Mouse (Mus musculus): ENCODE measurements around the gene Ctdspl.

The Ctdspl gene

DNA sequence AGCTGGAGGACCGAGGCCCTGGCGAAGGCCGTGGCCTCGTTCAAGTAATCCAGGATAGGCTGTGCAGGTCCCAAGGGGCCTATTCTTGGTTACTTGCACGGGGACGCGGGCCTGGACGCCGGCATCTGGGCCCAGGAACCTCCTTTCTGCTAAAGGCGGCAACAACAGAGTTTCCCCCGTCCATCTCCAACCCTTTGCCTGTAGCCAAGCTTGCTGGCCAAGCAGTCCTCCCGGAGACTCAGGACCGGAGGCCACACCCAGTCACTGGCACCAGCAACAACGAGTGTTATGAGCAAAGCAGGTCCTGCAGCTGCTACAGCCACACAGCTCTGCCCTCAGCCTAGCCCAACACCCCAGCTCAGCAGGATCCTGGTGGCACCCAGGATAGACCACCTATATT lies 105.5 kb downstream of the Ctdspl start:
- DNase-seq, result no peak

- DNase-seq, result no peak
These were observed 106.3 kb downstream of the Ctdspl start for GRCm38 (mm10) chr9:119032538-119032937.

DNA sequence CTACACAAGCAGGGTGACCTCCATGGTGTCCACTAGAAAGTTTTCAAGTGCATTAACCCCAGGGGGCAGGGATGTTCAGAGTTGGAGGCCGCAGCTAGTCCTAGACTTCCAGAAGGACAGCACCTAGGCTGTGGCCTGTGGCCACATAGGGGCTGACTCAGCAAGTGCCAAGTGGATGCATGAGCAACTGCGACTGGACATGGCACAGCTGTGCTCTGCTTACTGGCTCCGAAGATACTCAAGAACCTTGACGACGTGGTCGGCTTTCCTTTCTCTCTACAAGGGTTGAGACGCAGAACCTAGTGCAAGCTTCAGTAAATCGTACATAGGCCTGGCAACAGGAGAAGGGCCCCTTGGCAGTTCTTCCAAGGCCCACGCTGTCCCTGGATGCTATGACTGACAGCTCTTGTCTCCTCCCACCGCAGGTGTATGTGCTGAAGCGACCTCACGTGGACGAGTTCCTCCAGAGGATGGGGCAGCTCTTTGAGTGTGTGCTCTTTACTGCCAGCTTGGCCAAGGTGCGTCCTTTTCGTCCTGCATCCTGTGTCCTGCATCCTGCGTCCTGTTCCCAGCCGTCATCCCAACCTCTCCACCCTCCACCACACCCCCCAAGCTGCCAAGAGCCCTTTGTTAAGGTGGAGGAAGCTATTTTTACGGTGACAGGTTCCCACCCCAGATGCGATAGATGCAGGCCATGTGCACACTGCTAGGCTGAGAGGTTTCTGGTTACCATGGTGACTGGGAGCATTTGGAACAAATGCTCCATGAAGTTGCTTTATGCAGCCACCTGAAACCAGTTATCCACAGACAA lies 107.1 kb downstream of the Ctdspl start:
- DNase-seq, result no peak

DNA sequence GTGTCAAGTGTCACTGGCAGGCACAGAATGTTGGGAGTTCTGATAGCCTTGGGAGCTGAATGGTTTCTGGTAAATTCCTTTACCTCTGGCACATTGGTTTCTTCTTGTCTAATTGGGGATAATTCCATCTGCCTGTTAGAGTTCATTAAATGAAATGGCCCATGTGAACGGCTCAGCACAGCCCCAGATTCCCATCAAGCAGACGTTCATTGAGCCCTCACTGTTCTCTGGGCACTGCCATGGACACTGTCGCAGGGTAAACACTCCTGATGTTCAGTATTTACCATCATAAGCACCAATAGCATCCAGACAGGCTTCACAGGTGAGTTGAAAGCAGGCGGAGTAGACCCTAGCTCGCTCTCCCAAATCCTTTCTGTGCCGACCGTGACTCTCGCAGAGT lies 107.8 kb downstream of the Ctdspl start:
- no peak for DNase-seq

DNA sequence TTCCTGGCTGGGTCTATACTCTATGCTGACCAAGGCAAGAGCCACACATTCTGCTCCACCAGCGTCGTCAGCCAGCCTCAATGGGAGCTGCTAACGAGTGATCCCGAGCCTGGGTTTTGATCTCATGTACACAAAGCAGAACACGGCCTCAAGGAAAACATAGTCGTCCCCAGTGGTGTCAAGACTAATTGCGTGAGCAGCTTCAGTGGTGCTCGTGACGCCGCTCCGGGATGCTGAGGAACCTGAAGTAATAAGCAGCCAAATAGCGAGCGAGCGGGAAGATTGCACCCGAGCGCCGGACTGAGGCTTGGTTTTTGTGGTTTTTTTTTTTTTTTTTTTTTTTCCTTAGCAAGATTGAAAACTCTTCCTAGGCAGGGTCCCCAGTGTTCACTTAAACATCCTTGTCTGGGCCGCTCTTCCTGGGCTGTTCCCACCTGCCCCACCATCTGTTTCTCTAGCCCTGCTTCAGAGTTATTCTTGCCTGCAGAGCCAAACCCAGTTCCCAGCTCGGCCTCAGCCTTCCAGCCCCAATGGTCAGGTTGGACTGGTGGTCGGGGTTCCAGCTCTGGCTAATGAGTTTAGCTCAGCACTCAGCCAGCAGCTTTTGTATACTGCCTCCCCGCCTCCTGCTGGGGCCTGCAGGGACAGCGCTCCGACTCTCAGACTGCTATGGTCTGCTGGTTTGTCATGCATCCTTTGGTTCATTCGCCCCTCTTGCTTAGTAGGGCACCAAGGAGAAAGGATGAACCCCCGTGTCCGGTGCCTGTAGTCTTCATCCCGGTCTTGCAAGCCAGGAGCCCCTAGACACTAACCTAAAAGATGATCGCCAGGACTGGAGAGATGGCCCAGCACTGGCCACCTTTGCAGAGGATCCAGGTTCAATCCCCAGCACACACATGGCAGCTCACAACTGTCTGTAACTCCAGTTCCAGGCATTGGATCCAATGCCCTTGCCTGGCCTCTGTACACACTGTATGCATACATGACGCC lies 108.7 kb downstream of the Ctdspl start:
- no peak for DNase-seq

GRCm38 (mm10) chr9:119035836-119036235 lies 109.6 kb downstream of the Ctdspl start:
- no peak for DNase-seq

DNA sequence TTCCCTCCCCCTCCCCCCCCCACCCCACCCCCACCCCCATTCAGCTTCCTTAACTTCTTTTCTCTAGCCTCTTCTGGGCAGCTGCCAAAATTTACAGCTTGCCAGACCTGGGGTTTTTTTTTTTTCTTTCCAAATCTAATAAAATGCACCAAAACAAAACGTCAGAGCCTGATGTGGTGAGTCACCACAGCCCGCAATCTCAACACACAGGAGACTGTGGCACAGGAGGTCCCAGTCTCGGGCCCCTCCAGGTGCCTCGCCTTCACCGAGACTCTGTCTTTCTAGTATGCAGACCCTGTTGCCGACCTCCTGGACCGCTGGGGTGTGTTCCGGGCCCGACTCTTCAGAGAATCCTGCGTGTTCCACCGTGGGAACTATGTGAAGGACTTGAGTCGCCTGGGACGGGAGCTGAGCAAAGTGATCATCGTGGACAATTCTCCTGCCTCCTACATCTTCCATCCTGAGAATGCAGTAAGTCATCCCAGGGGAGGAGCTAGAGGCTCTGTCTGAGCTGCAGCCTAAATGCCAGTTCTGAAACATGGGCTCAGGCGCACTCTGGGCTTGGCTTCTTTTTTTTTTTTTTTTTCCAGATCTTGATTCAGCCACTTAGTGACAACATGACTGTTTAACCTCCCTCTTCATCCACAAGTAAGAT lies 111.0 kb downstream of the Ctdspl start:
- no peak for DNase-seq

DNA sequence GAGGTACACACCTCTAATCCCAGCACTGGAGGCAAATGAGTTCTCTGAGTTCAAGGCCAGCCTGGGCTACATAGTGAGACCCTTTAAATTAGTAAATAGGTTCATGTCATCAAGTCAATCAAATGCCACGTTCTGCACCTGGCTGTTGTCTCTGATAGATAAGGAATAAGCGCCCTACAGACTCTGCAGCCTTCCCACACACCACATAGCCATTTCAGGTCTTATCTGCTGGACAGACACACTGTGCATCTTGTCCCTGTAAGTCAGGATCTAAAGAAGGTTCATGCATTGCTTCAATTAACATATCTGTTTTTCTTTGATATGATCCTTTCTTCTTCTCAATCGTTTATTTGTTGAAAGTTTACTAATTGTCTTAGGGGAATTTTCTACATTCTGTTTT lies 112.3 kb downstream of the Ctdspl start:
- no peak for DNase-seq

DNA sequence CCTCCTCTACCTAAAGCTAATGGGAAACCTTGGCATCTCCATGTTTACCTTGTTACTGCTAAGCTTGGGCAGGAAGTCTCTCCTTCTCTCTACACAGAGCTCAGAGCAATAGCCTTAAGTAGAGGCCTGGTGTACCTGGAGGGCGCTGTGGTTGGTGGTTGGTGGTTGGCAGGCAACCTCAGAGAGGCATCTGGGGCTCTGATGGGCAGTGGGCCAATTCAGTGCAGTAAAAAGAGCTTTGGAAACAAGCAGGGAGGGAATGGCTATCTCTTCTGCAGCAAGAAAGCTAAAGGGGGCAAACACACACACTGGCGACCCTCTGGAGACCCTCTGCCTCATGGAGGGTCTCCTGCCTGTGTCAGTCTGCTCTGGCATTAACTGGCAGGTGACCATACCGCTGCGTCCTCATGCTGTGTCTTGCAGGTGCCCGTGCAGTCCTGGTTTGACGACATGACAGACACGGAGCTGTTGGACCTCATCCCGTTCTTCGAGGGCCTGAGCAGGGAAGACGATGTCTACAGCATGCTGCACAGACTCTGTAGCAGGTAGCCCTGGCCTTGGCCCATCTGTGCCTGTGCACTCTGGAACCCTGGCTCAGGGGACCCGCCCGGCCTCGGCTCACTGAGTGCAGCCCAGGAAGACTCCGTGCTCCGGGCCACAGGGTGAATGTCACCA lies 114.0 kb downstream of the Ctdspl start:
- DNase-seq, result peak; percentile 22

DNA sequence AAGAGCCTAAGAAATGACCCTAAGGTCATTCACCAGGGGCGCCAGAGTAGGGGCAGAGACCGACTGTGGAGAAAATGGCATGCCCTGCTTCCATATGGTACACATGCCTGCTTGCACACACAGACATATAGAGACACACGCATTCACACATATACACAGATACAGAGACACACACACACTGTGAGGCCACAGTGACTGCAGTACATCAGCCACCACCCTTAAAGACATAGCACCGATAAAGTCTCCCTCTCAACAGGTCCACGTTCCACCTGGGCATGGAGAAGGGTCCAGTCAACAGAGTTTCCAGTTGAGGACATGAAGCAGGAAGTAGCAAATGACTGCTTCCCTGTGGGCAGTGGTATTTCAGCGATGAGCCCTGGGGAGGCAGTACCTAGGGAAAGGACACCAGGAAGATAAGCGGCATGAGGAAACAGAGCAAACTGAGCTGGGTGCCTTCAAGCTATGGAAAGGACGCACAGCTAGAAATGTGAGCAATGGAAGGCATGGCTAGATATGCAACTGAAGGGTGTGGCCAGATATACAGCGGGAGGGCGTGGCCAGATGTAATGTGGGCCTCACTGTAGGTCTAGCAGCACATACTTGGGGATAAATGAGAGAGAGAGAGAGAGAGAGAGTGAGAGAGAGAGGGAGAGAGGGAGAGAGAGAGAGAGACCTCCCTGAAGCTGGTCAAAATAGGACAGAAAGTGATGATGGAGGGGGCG lies 122.1 kb downstream of the Ctdspl start:
- DNase-seq, result no peak

DNA sequence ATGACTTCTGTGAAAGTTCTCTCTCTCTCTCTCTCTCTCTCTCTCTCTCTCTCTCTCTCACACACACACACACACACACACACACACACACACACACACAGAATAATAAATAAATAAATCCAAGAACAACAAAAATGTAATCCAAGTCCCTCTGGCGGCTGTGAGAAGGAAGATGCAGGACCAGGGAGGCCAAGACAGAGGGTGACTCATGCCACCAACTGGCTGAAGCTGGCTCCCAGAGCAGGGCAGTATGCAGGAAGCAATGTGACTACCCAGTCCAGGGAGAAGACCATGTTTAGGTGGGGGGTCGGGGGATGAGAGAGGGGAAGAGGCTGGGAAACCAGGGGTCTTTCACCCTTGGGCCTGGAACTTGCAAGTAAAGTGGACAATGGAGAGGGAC lies 124.9 kb downstream of the Ctdspl start:
- no peak for DNase-seq

GRCm38 (mm10) chr9:119052154-119052944 lies 126.1 kb downstream of the Ctdspl start, which contains the start of gene Vill:
Vill (plus strand) TSS chr9:119052778.
- no peak for DNase-seq

GRCm38 (mm10) chr9:119053964-119054576 lies 127.8 kb downstream of the Ctdspl start:
- no peak for DNase-seq

- no peak for DNase-seq
These were observed 129.1 kb downstream of the Ctdspl start for GRCm38 (mm10) chr9:119055336-119055735.

DNA sequence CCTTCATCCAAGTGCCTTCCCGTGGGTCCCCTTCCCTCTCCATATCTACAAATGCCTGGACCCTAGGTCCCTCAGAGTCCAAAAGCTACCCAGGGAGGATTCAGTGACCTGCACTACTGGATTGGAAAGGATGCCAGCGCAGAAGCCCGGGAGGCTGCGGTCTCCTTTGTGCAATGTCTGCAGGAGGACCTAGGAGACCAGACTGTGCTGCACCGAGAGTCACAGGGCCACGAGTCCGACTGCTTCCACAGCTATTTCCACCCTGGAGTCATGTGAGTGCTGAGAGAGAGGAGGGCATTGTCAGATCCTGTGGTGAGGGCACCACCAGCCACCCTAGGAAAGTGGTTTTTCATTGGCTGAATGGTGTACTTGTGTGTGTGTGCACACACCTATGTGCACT lies 132.0 kb downstream of the Ctdspl start:
- DNase-seq, result no peak

DNA sequence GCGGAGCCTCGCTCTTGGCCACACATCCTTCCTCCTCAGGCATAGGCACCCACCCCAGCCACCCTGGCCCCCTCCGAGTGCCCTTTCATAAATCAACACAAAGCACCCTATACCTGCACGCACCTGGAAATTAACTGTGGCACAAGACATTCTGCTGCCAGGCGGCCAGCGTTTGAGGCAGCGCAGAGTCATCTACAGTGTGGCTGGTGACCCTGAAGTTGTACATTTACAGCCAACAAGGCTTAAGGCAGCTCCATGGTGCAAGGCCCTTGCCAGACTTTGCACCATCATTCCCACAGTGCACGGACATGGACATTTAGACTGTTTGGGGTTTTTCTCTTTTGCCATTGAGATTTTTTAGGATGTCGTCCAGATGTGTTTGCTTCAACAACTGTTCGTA lies 134.4 kb downstream of the Ctdspl start:
- no peak for DNase-seq

- no peak for DNase-seq
These were observed 136.9 kb downstream of the Ctdspl start for GRCm38 (mm10) chr9:119063036-119063644.

- DNase-seq, result no peak
These were observed 138.0 kb downstream of the Ctdspl start for GRCm38 (mm10) chr9:119064296-119064695.

DNA sequence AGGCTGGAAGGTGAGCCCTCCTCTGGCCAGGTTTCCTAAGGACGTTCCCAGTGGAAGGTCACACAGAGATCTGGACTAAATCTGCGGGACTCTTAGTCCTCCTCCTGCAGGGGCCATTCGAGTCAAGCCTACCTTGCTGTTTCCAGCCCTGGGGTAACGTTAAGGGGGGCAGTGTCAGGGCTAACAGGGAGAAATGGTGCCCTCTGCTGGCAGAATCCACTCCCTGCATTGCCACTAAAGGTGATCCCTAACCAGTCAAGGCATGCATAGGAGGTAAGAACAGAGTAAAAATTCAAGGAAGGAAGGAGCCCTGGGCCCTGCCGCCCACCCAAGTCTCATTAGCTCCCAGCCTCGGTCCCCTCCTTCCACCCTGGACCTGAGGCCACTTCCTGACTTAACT lies 141.3 kb downstream of the Ctdspl start:
- DNase-seq, result peak; percentile 46

GRCm38 (mm10) chr9:119068266-119068665 lies 142.0 kb downstream of the Ctdspl start:
- no peak for DNase-seq

Data from cerebellum, adult 9-11 months (tissue).